Mouse (Mus musculus): ENCODE results near the gene Cftr.

DNA sequence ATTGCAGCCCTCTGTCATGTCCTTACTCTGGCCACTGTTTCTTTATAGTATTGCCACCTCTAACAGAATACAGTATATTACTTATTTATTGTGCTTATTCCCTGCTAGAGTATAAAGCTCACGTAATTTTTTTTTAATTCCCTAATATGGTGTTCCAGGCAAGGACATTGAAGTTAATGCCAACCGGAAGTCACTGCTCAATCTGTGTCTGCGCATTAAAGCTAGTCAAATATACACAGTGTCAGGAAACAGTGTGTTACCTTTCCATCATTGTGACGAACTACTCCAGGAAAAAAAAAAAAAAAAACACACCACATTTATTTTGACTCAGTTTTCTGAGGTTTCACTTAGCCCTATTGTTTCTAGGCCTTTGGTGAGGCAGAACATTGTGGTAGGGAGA is 42.4 kb upstream of the Cftr start:
- TF ChIP-seq CTCF (IDR thresholded peaks at IDR 0.05 in 2 of 3, conservative IDR thresholded peaks at IDR 0.05 in 1 of 3; ENCODE audit: control insufficient read depth in 1 of 3, insufficient read depth in 1 of 3, low read depth in 2 of 3, low read length in 3 of 3, poor library complexity in 1 of 3, severe bottlenecking in 1 of 3), result no peak
- TF ChIP-seq TAL1 (IDR thresholded peaks at IDR 0.05; ENCODE audit: low read length), result no peak
- TF ChIP-seq HCFC1 (IDR thresholded peaks at IDR 0.05; ENCODE audit: low read depth, low read length), result no peak
- TF ChIP-seq POLR2A (IDR thresholded peaks at IDR 0.05; ENCODE audit: control insufficient read depth in 1 of 2, insufficient read depth in 1 of 2, low read depth in 1 of 2, low read length in 2 of 2, poor library complexity in 1 of 2), result no peak
- TF ChIP-seq GATA1 (IDR thresholded peaks at IDR 0.05; ENCODE audit: low read depth, low read length), result no peak
- TF ChIP-seq TBP (IDR thresholded peaks at IDR 0.05; ENCODE audit: low read depth, low read length), result no peak

Data from MEL (cell line).